Mouse (Mus musculus): Measurements from ENCODE around the gene Efhb. TPM values are rescaled to one million over a fixed set of nuclear protein-coding genes. Genes with fewer than 3 reads are reported as not detected.
A peak's percentile ranks its signal among the peaks of the same experiment; 100 is the strongest.

Gene Efhb
- polyA plus RNA-seq, 1 experiment from 2014 or later: 1.0 TPM

DNA sequence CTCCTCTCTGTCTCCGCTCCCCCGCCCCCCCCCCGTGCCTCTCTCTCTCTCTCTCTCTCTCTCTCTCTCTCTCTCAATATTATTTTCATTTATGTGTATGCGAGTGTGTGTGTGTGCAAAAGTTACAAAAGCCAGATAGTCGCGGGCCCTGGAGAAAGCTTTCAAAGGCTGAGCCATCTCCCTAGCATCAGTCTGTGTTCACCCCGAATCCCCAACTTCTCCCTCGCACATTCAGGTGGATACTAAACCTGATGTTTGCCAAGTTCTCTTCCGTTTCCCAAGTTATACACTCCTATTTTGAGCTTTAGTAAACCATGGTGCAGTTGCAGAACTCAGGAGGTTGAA lies 347 bp upstream of the Efhb start:
- WGBS: 14% methylated on average over 7 of the region's 9 CpGs
- Histone ChIP-seq H3K4me3 (peak overlapping the region; percentile 39), H3K4me2 (peak overlapping the region; percentile 60), H3K4me1 (peaks cover 9% of the 10 kb centered on the region), H3K9ac (peak overlapping the region; percentile 37; the same call in 1 of the 2 replicates), H3K9me3 (no peaks in the 10 kb centered on the region), H3K27ac (no peak overlapping the region), H3K27me3 (replicated peaks) (no peaks in the 10 kb centered on the region), H3K36me3 (replicated peaks) (no peaks in the 10 kb centered on the region)
- peak; percentile 70 for ATAC-seq (replicated peaks)

DNA sequence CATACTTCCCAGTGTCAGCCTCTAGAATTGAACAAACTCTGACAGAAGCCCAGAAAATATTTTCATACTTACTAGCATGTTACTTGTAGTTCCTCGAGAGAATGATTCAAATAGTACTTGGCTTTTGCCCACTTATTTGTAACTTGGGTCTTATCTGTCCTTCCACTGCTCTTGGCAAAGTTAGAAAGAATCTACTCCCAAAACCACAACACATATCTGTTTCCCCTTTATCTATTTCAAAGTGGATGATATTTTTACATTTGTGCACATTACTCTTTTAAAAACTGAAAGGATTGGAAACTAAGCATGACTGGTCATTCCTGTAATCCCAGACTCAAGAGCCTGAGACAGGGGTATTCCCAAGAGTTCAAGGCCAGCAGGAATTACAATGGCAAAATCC lies 6.4 kb downstream of the Efhb start:
- WGBS: 89% methylated on average over 1 of the region's 1 CpGs
- Histone ChIP-seq H3K27ac (no peak overlapping the region), H3K27me3 (replicated peaks) (no peaks in the 10 kb centered on the region), H3K9ac (no peak overlapping the region), H3K36me3 (replicated peaks) (no peaks in the 10 kb centered on the region), H3K4me1 (no peaks in the 10 kb centered on the region), H3K9me3 (no peaks in the 10 kb centered on the region), H3K4me2 (no peak overlapping the region), H3K4me3 (no peak overlapping the region)
- ATAC-seq (replicated peaks): no peak

DNA sequence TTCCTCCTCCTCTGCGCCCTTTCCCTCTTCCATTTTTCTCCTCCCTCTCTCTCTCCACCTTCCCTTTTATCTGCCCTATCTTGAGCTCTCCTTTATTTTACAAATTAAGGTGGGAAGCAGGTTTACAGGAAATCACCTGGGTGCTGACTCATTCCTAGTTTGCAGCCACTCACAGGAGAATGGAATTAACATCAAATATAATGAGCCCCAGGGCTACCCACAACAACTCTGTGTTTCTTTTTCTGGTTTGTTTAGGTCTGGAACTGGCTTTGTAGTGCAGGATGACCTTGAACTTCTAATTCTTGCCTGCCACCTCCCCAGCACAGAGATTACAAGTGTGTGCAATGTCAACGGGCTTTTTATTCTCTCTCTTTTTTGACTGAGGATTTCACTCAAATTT lies 7.0 kb downstream of the Efhb start:
- no peak for ATAC-seq (replicated peaks)
- 89% methylated on average over 2 of the region's 2 CpGs for WGBS
- H3K4me3 ChIP-seq: no peak overlapping the region
- H3K27me3 ChIP-seq (replicated peaks): no peaks in the 10 kb centered on the region
- H3K4me1 ChIP-seq: no peaks in the 10 kb centered on the region
- H3K27ac ChIP-seq: no peak overlapping the region
- no peaks in the 10 kb centered on the region for H3K9me3 ChIP-seq
- no peak overlapping the region for H3K9ac ChIP-seq
- no peak overlapping the region for H3K4me2 ChIP-seq
- H3K36me3 ChIP-seq (replicated peaks): no peaks in the 10 kb centered on the region

DNA sequence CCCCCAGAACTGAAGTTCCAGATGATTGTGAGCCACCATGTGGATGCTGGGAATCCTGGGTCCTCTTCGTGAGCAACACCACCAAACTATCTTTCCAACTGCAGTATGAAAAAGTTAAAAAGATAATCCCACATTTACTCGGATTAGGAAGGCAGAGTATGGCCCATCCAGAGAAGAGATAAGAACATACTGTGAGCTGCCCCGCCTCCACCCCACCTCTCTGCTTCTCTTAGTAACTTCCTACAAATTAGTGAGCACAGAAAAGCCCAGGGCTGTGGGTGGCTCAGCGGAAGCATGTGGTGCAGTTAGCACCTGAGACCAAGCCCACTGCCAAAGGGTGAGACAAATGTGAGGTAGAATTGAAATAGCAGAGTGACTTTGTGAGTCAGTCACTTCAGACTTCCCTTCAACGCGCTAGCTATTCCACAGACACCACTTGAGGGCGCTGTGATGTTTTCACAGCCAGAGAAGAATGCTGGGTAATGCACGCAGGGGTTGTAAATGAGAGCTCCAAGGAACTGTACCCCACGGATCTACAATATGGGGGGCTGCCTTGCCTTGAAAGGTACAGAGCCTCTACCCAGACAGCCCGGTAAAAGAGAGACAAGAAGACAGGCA lies 60.3 kb downstream of the Efhb start:
- no peaks in the 10 kb centered on the region for H3K36me3 ChIP-seq (replicated peaks)
- H3K9ac ChIP-seq: no peak overlapping the region
- H3K4me3 ChIP-seq: no peak overlapping the region
- H3K27me3 ChIP-seq (replicated peaks): no peaks in the 10 kb centered on the region
- 48% methylated on average over 10 of the region's 10 CpGs for WGBS
- no peaks in the 10 kb centered on the region for H3K9me3 ChIP-seq
- no peak for ATAC-seq (replicated peaks)
- H3K4me2 ChIP-seq: no peak overlapping the region
- no peaks in the 10 kb centered on the region for H3K4me1 ChIP-seq
- H3K27ac ChIP-seq: no peak overlapping the region

DNA sequence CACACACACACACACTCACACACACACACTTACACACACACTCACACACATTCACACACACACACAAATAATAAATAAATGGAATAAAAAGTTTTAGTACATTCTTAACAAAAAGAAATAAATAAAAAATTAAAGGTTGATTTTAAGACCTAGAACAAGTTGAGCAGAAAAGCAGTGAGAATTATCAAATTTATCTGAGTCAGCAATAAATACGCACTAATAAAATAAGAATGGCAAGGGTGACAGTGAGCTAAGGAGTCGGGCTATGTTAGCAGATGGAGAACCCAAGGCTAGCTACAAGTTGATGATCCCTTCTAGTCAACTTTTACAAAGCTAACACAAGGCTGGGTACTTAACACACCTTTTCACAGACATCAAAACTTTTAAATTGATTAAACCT lies 69.9 kb downstream of the Efhb start:
- 87% methylated on average over 2 of the region's 2 CpGs for WGBS
- ATAC-seq (replicated peaks): no peak
- Histone ChIP-seq H3K4me2 (no peak overlapping the region), H3K4me3 (no peak overlapping the region), H3K36me3 (replicated peaks) (no peaks in the 10 kb centered on the region), H3K27me3 (replicated peaks) (no peaks in the 10 kb centered on the region), H3K4me1 (no peaks in the 10 kb centered on the region), H3K9ac (no peak overlapping the region), H3K27ac (no peak overlapping the region), H3K9me3 (no peaks in the 10 kb centered on the region)

DNA sequence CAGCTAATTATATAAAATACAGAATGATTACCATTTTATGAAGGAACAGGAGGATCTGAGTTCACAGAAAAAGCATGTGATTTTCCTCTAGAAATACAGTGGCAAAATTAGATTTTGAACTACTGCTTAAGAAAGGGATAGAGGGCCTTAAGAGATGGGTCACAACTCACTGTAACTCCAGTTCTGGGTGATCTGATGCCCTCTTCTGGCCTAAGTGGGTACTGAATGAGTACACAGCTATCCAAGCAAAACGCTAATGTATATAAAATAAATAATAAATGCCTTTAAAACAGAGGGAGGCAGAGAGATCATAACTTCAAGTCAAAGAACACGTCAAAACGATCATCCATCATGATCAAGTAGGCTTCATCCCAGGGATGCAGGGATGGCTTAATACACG lies 73.6 kb downstream of the Efhb start:
- no peak overlapping the region for H3K4me2 ChIP-seq
- ATAC-seq (replicated peaks): peak; percentile 71; the same call in 1 of the 2 replicates

DNA sequence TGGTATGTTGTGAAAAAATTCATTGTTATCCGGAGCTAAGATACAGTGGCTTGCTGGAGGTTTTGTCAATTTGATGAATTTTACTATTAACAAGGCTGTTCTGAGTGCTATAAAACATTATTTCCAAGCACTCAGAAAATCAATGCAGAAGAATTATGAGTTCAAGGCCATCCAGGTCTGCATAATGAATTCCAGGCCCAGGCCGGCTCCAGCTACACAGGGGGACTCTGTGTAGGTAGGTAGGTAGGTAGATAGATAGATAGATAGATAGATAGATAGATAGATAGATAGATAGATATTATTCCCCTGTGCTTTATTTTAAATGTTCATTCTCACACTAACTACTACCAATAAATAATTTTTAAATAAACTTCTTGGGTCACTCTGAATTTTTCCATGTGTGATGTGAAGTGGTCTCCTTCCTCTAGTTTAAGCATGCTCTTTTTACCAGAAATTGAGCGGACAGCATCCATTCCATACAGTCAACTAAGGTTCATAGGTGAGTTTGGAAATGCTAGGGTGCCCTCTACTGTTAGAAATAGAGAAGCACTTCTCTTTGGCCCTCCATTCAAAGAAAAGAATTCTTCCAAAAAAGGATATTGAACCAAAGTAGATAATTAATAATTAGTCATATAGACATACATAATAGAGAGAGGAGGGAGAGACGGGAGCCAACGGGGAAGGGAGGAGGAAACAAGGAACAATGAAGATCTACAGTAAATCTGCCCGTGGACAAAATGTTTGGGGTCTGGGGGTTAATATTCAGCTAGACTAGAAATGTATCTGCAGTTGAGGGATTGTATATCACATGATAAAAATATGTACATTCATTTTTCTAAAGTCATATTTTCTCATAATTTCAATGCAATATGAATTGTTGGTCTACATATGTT lies 75.3 kb downstream of the Efhb start:
- Histone ChIP-seq H3K9ac (no peak overlapping the region), H3K9me3 (no peaks in the 10 kb centered on the region), H3K4me3 (no peak overlapping the region), H3K4me1 (no peaks in the 10 kb centered on the region), H3K36me3 (replicated peaks) (no peaks in the 10 kb centered on the region), H3K4me2 (no peak overlapping the region), H3K27me3 (replicated peaks) (no peaks in the 10 kb centered on the region), H3K27ac (no peak overlapping the region)
- 52% methylated on average over 6 of the region's 6 CpGs for WGBS
- peak; percentile 90 for ATAC-seq (replicated peaks)

More for the DNA sequence above, 73.6 kb downstream of the Efhb start:
- Histone ChIP-seq H3K36me3 (replicated peaks) (no peaks in the 10 kb centered on the region), H3K9me3 (no peaks in the 10 kb centered on the region), H3K4me1 (no peaks in the 10 kb centered on the region), H3K4me3 (no peak overlapping the region), H3K27ac (no peak overlapping the region), H3K27me3 (replicated peaks) (no peaks in the 10 kb centered on the region), H3K9ac (no peak overlapping the region)
- 51% methylated on average over 4 of the region's 4 CpGs for WGBS

DNA sequence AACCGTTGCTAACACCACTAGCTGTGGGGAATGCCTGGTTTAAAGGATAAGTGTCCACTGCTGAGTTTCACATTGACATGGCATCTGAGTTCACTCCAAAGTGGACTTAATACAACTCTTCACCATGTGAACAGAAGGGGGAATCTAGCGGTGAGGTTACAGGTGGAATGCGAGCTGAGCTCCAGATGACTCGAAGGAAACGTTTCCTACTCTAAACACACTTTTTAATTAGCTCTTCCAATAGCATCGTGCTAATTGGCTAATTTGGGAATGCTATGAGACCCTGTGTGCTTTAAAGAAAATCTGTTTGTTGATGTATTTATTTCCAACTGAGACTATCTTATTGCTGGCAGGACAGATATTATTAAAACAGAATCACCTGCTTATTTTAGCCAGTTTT lies 76.3 kb downstream of the Efhb start:
- Histone ChIP-seq H3K9ac (no peak overlapping the region), H3K4me2 (no peak overlapping the region), H3K4me3 (no peak overlapping the region), H3K36me3 (replicated peaks) (no peaks in the 10 kb centered on the region), H3K4me1 (no peaks in the 10 kb centered on the region), H3K9me3 (no peaks in the 10 kb centered on the region), H3K27me3 (replicated peaks) (no peaks in the 10 kb centered on the region), H3K27ac (no peak overlapping the region)
- WGBS: 74% methylated on average over 6 of the region's 6 CpGs
- ATAC-seq (replicated peaks): no peak

DNA sequence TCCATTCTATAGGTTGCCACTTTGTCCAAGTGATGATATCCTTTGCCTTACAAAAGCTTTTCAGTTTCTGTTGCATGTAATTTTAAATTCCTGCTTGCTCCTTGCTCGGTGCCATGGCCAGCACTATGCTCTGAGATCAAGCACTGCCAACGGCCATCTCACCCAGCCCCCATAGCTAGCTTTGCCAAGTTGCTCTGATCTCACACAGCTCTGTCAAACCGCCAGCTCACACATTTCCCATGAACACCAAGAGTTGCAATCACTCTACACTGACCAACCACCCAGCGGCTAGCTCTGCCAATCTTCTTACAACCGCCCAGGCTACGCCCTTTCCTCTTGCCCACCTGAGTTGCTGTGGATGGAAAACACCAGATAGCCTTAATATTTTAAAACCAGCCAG lies 99.0 kb downstream of the Efhb start:
- Histone ChIP-seq H3K27me3 (replicated peaks) (no peaks in the 10 kb centered on the region), H3K4me1 (no peaks in the 10 kb centered on the region), H3K4me3 (no peak overlapping the region), H3K9ac (no peak overlapping the region), H3K27ac (no peak overlapping the region), H3K36me3 (replicated peaks) (no peaks in the 10 kb centered on the region), H3K4me2 (no peak overlapping the region), H3K9me3 (no peaks in the 10 kb centered on the region)
- WGBS: 90% methylated on average over 6 of the region's 6 CpGs
- ATAC-seq (replicated peaks): no peak

Other genes starting within 250 kb of the Efhb start
- gene Rab5a, start 15.9 kb upstream of the Efhb start, polyA plus RNA-seq (2015; fragmentation: Nextera tagmentation; extraction: Ambion mirVana): 104 and 110 TPM in 2 replicates
- gene Pp2d1, start 76.1 kb upstream of the Efhb start, polyA plus RNA-seq (2015; fragmentation: Nextera tagmentation; extraction: Ambion mirVana): 0.60 and 0.65 TPM in 2 replicates
- gene Kat2b, start 103.5 kb upstream of the Efhb start, polyA plus RNA-seq (2015; fragmentation: Nextera tagmentation; extraction: Ambion mirVana): 6.5 and 6.7 TPM in 2 replicates
- 4.1 and 4.7 TPM in 2 replicates for gene Sgo1, start 226.0 kb upstream of the Efhb start, polyA plus RNA-seq (2015; fragmentation: Nextera tagmentation; extraction: Ambion mirVana)

Measured in midbrain, embryonic 15.5 days (tissue).